Mouse (Mus musculus) C2C12 (cell line): Measurements from ENCODE around the gene Fuk. TPM values are rescaled to one million over a fixed set of nuclear protein-coding genes. Genes with fewer than 3 reads are reported as not detected.
"Not testable (repeated sequence)": the region's sequence is repeated elsewhere in the genome, so short reads cannot be mapped to it uniquely, and the experiment has no call there.

ENCODE experiments used
- H3K27me3 ChIP-seq: one replicate; pipeline ENCODE4 v1.6.1; 2011; ENCODE audit not compliant: control insufficient read depth, insufficient read depth, insufficient read length
- H3K36me3 ChIP-seq: one replicate; pipeline ENCODE4 v1.6.1; 2011; ENCODE audit not compliant: control insufficient read depth, insufficient read depth
- H3K4me3 ChIP-seq: one replicate; pipeline ENCODE4 v1.5.1; 2011; ENCODE audit warnings: mild to moderate bottlenecking, control low read depth; ENCODE audit not compliant: poor library complexity, insufficient read depth, severe bottlenecking
- H3K79me2 ChIP-seq: one replicate; pipeline ENCODE4 v1.6.1; 2011; ENCODE audit not compliant: control insufficient read depth, insufficient read depth
- H3K79me3 ChIP-seq: one replicate; pipeline ENCODE4 v1.6.1; 2011; ENCODE audit warnings: low read depth, control low read depth
- H3ac ChIP-seq: one replicate; pipeline ENCODE3; 2011; ENCODE audit warnings: low read depth; ENCODE audit not compliant: control insufficient read depth, insufficient read length
- CEBPB ChIP-seq: IDR thresholded peaks from one replicate; pipeline ENCODE4 v1.6.1; 2011; ENCODE audit warnings: low read depth, mild to moderate bottlenecking, control low read depth, moderate library complexity
- CTCF ChIP-seq: IDR thresholded peaks from one replicate; pipeline ENCODE4 v1.5.1; 2011; ENCODE audit not compliant: control insufficient read depth, insufficient read depth, insufficient read length
- FOSL1 ChIP-seq: IDR thresholded peaks from one replicate; pipeline ENCODE4 v1.8.0; 2011; ENCODE audit warnings: mild to moderate bottlenecking, low read length; ENCODE audit not compliant: poor library complexity, insufficient read depth, severe bottlenecking
- MAX ChIP-seq: IDR thresholded peaks from one replicate; pipeline ENCODE4 v1.6.1; 2011; ENCODE audit warnings: mild to moderate bottlenecking, control low read depth
- MYOD1 ChIP-seq: IDR thresholded peaks from one replicate; pipeline ENCODE4 v1.6.1; 2011; ENCODE audit warnings: low read depth; ENCODE audit not compliant: control insufficient read depth, insufficient read length
- MYOG ChIP-seq: IDR thresholded peaks from one replicate; pipeline ENCODE4 v1.6.1; 2011; ENCODE audit not compliant: control insufficient read depth, insufficient read length; ENCODE audit errors: extremely low read depth
- USF1 ChIP-seq: IDR thresholded peaks from one replicate; pipeline ENCODE4 v1.6.1; 2011; ENCODE audit warnings: low read depth, mild to moderate bottlenecking, control low read depth, moderate library complexity
- polyA plus RNA-seq: library from polyadenylated mRNA; unstranded; fragments of >200 nt; fragmentation: generic; extraction: Trizol; gene quantifications from one replicate; pipeline ENCODE4 v1.2.1, GENCODE M21; 2012; ENCODE audit warnings: missing spikeins

Fuk gene
- polyA plus RNA-seq, 1 experiment = 6.4 TPM

GRCm38 (mm10) chr8:110859651-110860501 lies 42.4 kb downstream of the Fuk start:
- no peaks in the 10 kb centered on the region for H3K27me3 ChIP-seq
- no peaks in the 10 kb centered on the region for H3K79me3 ChIP-seq
- no peak overlapping the region for H3K4me3 ChIP-seq
- no peak overlapping the region for H3ac ChIP-seq
- no peaks in the 10 kb centered on the region for H3K79me2 ChIP-seq
- peaks cover 84% of the 10 kb centered on the region for H3K36me3 ChIP-seq
- TF ChIP-seq USF1 = no peak
- no peak for TF ChIP-seq CTCF
- no peak for TF ChIP-seq FOSL1
- no peak for TF ChIP-seq MYOG

GRCm38 (mm10) chr8:110856760-110857461 lies 45.4 kb downstream of the Fuk start:
- Histone ChIP-seq H3ac (no peak overlapping the region), H3K79me3 (no peaks in the 10 kb centered on the region), H3K4me3 (no peak overlapping the region), H3K36me3 (peaks cover 89% of the 10 kb centered on the region), H3K27me3 (no peaks in the 10 kb centered on the region), H3K79me2 (no peaks in the 10 kb centered on the region)
- TF ChIP-seq CEBPB (no peak), FOSL1 (no peak), MYOG (no peak), CTCF (no peak), MAX (no peak), USF1 (no peak), MYOD1 (no peak)

- not testable (repeated sequence) for H3ac ChIP-seq, H3K79me3 ChIP-seq, H3K79me2 ChIP-seq, H3K27me3 ChIP-seq, H3K4me3 ChIP-seq
- H3K36me3 ChIP-seq = peaks cover 91% of the 10 kb centered on the region
Measured at GRCm38 (mm10) chr8:110856073-110856472, 46.2 kb downstream of the Fuk start.

- H3K27me3 ChIP-seq = no peaks in the 10 kb centered on the region
- H3K79me3 ChIP-seq = peaks cover 21% of the 10 kb centered on the region
- peaks cover 33% of the 10 kb centered on the region for H3K79me2 ChIP-seq
- H3ac ChIP-seq = no peak overlapping the region
- H3K36me3 ChIP-seq = peaks cover 65% of the 10 kb centered on the region
- no peak overlapping the region for H3K4me3 ChIP-seq
- TF ChIP-seq USF1 = no peak
- TF ChIP-seq MYOD1 = no peak
- TF ChIP-seq MYOG = no peak
- TF ChIP-seq MAX = no peak
- no peak for TF ChIP-seq CEBPB
- TF ChIP-seq CTCF = no peak
- TF ChIP-seq FOSL1 = no peak
Measured at GRCm38 (mm10) chr8:110851186-110851585, 51.1 kb downstream of the Fuk start.

- TF ChIP-seq CEBPB = no peak
- TF ChIP-seq FOSL1 = no peak
- Histone ChIP-seq H3K79me3 (peaks cover 53% of the 10 kb centered on the region), H3K36me3 (peaks cover 60% of the 10 kb centered on the region), H3ac (peak overlapping the region; percentile 40), H3K4me3 (peak overlapping the region; percentile 94), H3K27me3 (no peaks in the 10 kb centered on the region), H3K79me2 (peaks cover 66% of the 10 kb centered on the region)
Measured at GRCm38 (mm10) chr8:110847645-110848495, 54.4 kb downstream of the Fuk start.

GRCm38 (mm10) chr8:110847171-110847549 lies 55.1 kb downstream of the Fuk start:
- Histone ChIP-seq H3K36me3 (peaks cover 60% of the 10 kb centered on the region), H3K79me2 (peaks cover 73% of the 10 kb centered on the region), H3K79me3 (peaks cover 60% of the 10 kb centered on the region), H3ac (peak overlapping the region; percentile 90), H3K4me3 (peak overlapping the region; percentile 94), H3K27me3 (no peaks in the 10 kb centered on the region)
- TF ChIP-seq MYOD1 = no peak
